Mouse (Mus musculus) intestine, postnatal 0 days (tissue): ENCODE measurements around the gene Pdzd2. TPM values are rescaled to one million over a fixed set of nuclear protein-coding genes. Genes with fewer than 3 reads are reported as not detected.

Source experiments
- ATAC-seq: fragments of 200-750 bp; cut with Nextera tagmentation; 2 replicates; pipeline ENCODE4 v1.8.0; 2017; ENCODE audit warnings: mild to moderate bottlenecking, moderate TSS enrichment, moderate library complexity
- H3K27ac ChIP-seq: fragments of 300-500 bp; sonication (generic); 2 replicates; pipeline ENCODE4 v1.5.1; 2014; ENCODE audit warnings: mild to moderate bottlenecking, low read depth, low read length, moderate library complexity
- H3K27me3 ChIP-seq: fragments of 300-500 bp; sonication (generic); replicated peaks from 2 replicates; pipeline ENCODE4 v1.6.1; 2014; ENCODE audit warnings: low read length, mixed read lengths; ENCODE audit not compliant: control insufficient read depth, insufficient read depth
- H3K36me3 ChIP-seq: fragments of 300-500 bp; sonication (generic); 2 replicates; pipeline ENCODE4 v1.6.1; 2014; ENCODE audit warnings: mild to moderate bottlenecking, moderate library complexity; ENCODE audit not compliant: control insufficient read depth, insufficient read depth
- H3K4me1 ChIP-seq: fragments of 300-500 bp; sonication (generic); replicated peaks from 2 replicates; pipeline ENCODE4 v1.6.1; 2014; ENCODE audit warnings: antibody characterized with exemption, low read length, mixed read lengths; ENCODE audit not compliant: control insufficient read depth, insufficient read depth
- H3K4me2 ChIP-seq: fragments of 300-500 bp; sonication (generic); replicated peaks from 2 replicates; pipeline ENCODE4 v1.6.1; 2014; ENCODE audit warnings: low read depth, mild to moderate bottlenecking, moderate library complexity
- H3K4me3 ChIP-seq: fragments of 300-500 bp; sonication (generic); 2 replicates; pipeline ENCODE4 v1.5.1; 2014; ENCODE audit warnings: low read depth, low read length
- H3K9ac ChIP-seq: fragments of 300-500 bp; sonication (generic); 2 replicates; pipeline ENCODE4 v1.6.1; 2014; ENCODE audit warnings: mild to moderate bottlenecking, low read depth, low read length
- H3K9me3 ChIP-seq: fragments of 300-500 bp; sonication (generic); 2 replicates; pipeline ENCODE4 v1.6.1; 2016; ENCODE audit warnings: mixed run types; ENCODE audit not compliant: control insufficient read depth
- CTCF ChIP-seq: sonication (generic); IDR thresholded peaks from 2 replicates; pipeline ENCODE4 v1.5.1; 2016; ENCODE audit warnings: low read depth, mild to moderate bottlenecking, control low read depth, antibody characterized with exemption, moderate library complexity
- WGBS: fragments of 180-500 bp; shearing (Covaris S2); extraction: QIAGEN DNeasy Blood & Tissue Kit; methylation state at CpG from one replicate; pipeline ENCODE4 v1.1.7; 2014; 5-methylcytosine and 5-hydroxymethylcytosine counted together
- polyA plus RNA-seq: library from polyadenylated mRNA; unstranded; fragments of >200 nt; fragmentation: Nextera tagmentation; extraction: Ambion mirVana; gene quantifications from 2 replicates; pipeline ENCODE4 v1.2.1, GENCODE M21; 2015

Pdzd2 gene
- polyA plus RNA-seq, 1 experiment from 2014 or later: 10.1 TPM

DNA sequence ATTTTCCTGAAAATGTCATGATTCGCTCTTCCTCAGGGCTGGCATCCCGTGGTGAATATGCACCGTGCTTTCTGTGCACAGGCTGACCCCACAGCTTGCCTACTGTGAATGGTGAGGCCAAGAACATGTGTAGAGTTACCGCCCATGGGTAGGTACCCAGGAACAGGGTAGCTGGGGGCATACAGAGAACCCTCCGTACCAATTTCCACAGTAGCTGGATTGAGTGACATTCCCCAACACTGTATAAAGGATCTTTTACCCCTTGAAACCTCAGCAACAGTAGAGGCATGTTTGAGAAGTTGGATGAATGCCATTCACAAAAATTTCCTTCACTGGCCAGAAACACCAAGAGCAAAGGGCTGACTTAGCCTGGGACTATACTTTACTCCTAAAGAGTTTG is 271.1 kb downstream of the Pdzd2 start:
- Histone ChIP-seq H3K4me3 (no peak overlapping the region), H3K27me3 (no peaks in the 10 kb centered on the region), H3K4me2 (no peak overlapping the region), H3K36me3 (no peaks in the 10 kb centered on the region), H3K9ac (no peak overlapping the region), H3K9me3 (no peaks in the 10 kb centered on the region), H3K27ac (no peak overlapping the region), H3K4me1 (no peaks in the 10 kb centered on the region)
- 77% methylated on average over 5 of the region's 5 CpGs for WGBS
- no peak for TF ChIP-seq CTCF
- ATAC-seq: no peak

DNA sequence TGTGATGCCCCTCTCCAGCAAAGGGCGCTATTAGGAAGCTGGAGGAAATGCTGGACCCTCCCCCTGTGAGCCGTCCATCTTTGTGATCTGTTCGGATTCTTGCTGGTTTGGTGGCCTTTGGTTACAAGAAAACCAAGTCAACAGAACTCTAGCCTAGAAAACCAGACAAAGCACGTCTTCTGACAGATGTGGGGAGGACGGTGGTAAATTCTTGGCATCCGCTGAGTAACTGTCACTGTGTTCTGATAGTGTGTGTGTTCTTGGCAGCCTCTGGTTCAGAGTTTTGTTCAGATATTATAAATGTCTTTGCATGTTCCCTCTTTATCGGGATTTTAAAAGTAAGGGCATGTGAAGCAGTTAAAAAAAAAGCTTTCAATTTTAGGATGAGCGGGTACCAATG is 274.0 kb downstream of the Pdzd2 start:
- no peaks in the 10 kb centered on the region for H3K9me3 ChIP-seq
- H3K9ac ChIP-seq: no peak overlapping the region
- H3K4me2 ChIP-seq: no peak overlapping the region
- H3K27me3 ChIP-seq: no peaks in the 10 kb centered on the region
- no peak overlapping the region for H3K4me3 ChIP-seq
- H3K27ac ChIP-seq: no peak overlapping the region
- ATAC-seq: no peak
- no peaks in the 10 kb centered on the region; the same call in 1 of the 2 replicates for H3K36me3 ChIP-seq
- 83% methylated on average over 8 of the region's 8 CpGs for WGBS
- H3K4me1 ChIP-seq: no peaks in the 10 kb centered on the region
- TF ChIP-seq CTCF: no peak

DNA sequence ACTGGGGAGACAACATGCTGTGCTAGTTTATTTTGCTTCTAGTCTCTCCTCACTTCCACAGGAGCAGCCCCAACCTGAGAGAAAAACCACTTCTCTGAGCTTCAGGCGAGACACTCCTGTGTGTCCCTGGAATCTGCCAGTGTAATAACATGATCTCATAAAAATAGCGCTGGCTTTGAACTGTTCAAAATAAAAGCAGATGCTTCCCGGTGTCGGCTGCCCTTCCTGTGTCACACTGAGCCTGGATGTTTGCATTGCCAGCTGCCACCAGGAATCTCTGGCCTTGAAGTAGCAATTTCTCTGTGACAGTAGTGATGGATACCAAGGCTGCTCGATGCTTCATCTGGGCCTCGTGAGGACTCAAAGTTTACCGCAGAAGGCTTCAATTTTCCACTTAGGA is 282.9 kb downstream of the Pdzd2 start:
- Histone ChIP-seq H3K4me2 (no peak overlapping the region), H3K9ac (no peak overlapping the region), H3K27me3 (no peaks in the 10 kb centered on the region), H3K27ac (no peak overlapping the region), H3K9me3 (no peaks in the 10 kb centered on the region), H3K4me1 (no peaks in the 10 kb centered on the region), H3K4me3 (no peak overlapping the region), H3K36me3 (no peaks in the 10 kb centered on the region; the same call in 1 of the 2 replicates)
- WGBS: 19% methylated on average over 7 of the region's 7 CpGs
- no peak for ATAC-seq
- TF ChIP-seq CTCF: no peak

DNA sequence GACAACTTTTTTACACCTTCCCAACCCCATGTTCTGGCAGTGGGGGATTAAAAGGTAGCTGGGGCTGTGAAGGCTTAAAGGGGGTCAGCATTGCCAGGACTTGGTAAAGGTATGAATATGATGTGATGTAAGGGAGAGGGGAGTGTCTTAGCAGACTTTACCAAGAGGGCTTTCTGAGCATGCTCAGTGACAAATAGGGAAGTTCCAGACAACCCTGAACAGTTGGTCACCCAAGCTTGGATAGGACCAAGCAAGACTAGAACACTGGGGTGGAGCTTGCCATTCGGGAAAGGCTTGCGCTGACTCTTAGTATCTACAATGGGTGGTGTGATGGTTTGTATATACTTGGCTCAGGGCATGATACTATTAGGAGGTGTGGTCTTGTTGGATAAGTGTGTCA is 286.4 kb downstream of the Pdzd2 start:
- 93% methylated on average over 2 of the region's 2 CpGs for WGBS
- Histone ChIP-seq H3K27ac (no peak overlapping the region), H3K4me1 (no peaks in the 10 kb centered on the region), H3K9me3 (no peaks in the 10 kb centered on the region), H3K4me2 (no peak overlapping the region), H3K36me3 (no peaks in the 10 kb centered on the region), H3K27me3 (no peaks in the 10 kb centered on the region), H3K9ac (no peak overlapping the region), H3K4me3 (no peak overlapping the region)
- no peak for TF ChIP-seq CTCF
- no peak for ATAC-seq

DNA sequence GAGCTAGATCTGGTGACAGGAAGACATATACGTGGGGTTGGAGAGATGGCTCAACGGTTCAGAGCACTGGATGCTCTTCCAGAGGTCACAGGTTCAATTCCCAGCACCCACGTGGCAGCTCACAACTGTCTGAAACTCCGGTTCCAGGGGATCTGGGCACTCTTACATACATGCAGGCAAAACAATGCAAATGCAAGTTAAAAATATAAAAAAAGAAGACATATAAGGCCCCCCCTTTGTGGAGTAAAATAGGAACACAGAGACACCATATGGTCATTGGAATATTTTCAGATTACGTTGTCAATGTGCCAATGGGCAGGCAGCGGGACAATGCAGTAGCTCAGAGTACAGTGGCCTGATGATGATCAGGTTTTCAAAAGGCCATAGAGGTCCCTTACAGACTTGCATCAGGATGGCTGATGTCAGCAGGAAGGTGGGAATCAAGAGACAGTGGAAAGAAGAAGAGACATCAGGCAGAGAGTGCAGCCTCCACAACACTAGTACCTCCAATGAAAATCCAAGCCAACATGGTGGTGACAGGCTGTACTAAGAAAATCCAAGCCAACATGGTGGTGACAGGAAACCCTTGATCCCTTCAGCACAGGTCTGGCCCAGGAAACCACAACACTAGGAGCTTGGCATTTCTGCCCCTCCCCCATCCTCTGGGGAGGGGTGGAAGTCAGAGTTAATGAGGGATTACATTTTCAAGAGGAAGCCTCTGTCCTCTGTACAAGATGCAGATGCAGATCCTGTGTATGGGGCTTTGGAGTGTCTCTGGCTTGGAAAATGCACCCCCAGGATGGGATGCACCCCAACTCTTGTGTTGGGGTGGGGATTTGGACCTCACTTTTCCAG is 287.4 kb downstream of the Pdzd2 start:
- ATAC-seq: no peak
- Histone ChIP-seq H3K4me3 (no peak overlapping the region), H3K9ac (no peak overlapping the region), H3K9me3 (no peaks in the 10 kb centered on the region), H3K36me3 (no peaks in the 10 kb centered on the region), H3K4me1 (no peaks in the 10 kb centered on the region), H3K4me2 (no peak overlapping the region), H3K27ac (no peak overlapping the region), H3K27me3 (no peaks in the 10 kb centered on the region)
- no peak for TF ChIP-seq CTCF
- WGBS: 84% methylated on average over 6 of the region's 6 CpGs

DNA sequence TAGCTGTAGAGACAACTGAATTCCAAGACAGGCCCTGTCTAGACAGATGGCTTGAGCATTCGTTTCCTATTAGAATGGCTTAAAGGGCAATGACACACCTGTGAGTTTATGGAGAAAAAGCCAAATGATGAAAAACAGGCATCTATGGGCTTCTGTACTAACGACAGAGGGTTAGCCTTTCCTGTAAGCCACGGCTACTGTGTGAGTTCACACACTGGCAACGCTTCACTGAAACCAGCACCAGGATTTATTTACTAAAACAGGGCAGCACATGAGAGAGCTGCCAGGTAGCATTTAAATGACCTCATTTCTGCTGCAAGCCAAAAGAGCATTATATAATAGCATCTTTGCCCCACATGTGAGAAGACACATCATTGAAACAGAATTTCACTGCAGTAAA is 288.3 kb downstream of the Pdzd2 start:
- H3K9me3 ChIP-seq: no peaks in the 10 kb centered on the region
- no peak overlapping the region for H3K9ac ChIP-seq
- no peak for TF ChIP-seq CTCF
- WGBS: 70% methylated on average over 4 of the region's 4 CpGs
- no peak for ATAC-seq
- no peaks in the 10 kb centered on the region for H3K36me3 ChIP-seq
- no peaks in the 10 kb centered on the region for H3K27me3 ChIP-seq
- H3K4me2 ChIP-seq: no peak overlapping the region
- no peak overlapping the region for H3K4me3 ChIP-seq
- H3K4me1 ChIP-seq: no peaks in the 10 kb centered on the region
- no peak overlapping the region for H3K27ac ChIP-seq
